Mouse (Mus musculus): ENCODE measurements around the gene Ccdc30.

DNA sequence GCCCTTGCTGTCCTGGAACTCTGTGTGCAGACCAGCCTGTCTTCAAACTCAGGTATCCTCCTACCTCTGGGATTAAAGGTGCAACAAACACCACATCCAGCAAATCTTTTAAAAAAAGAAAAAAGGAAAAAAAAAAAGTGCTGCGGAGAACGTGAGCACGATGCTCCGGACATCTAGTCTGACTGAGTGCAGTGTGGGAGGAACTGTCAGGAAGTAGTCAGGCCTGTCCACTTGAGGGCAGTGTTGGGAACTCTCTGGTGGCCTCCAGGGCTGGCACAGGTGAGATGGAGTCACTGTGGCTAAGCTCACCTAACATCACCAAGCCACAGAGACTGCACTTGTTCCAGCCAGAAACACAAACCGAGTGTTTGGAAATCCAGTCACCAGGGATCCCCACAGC is 15.4 kb upstream of the Ccdc30 start:
- TF ChIP-seq CTCF (IDR thresholded peaks at IDR 0.05; ENCODE audit: low read depth, low read length) (peak; percentile 93), POLR2A (IDR thresholded peaks at IDR 0.05; ENCODE audit: insufficient read depth, low read length) (no peak), EP300 (IDR thresholded peaks at IDR 0.05; ENCODE audit: insufficient read depth, low read depth, low read length) (no peak)
